Mouse (Mus musculus): ENCODE results near the gene Jmjd8. TPM values are rescaled to one million over a fixed set of nuclear protein-coding genes. Genes with fewer than 3 reads are reported as not detected.

The Jmjd8 gene
- polyA plus RNA-seq, 1 experiment from 2014 or later = 64.3 TPM

GRCm38 (mm10) chr17:25838904-25839303, 10.2 kb downstream of the Jmjd8 start:
- WGBS = 92% methylated on average over 4 of the region's 4 CpGs
- H3K4me3 ChIP-seq = no peak overlapping the region
- no peaks in the 10 kb centered on the region for H3K27me3 ChIP-seq (ENCODE audit: insufficient read depth, poor library complexity, severe bottlenecking)
- H3K36me3 ChIP-seq = peaks cover 75% of the 10 kb centered on the region
- no peak for DNase-seq (ENCODE audit: low spot score)
- no peak overlapping the region for H3K27ac ChIP-seq
- H3K4me1 ChIP-seq (replicated peaks) = peaks cover 74% of the 10 kb centered on the region
- H3K9me3 ChIP-seq = no peaks in the 10 kb centered on the region

GRCm38 (mm10) chr17:25839455-25840235, 11.0 kb downstream of the Jmjd8 start:
- DNase-seq (ENCODE audit: low spot score) = no peak
- Histone ChIP-seq H3K4me1 (replicated peaks) (peaks cover 73% of the 10 kb centered on the region), H3K9me3 (no peaks in the 10 kb centered on the region), H3K4me3 (0 out of 2 replicates have a peak overlapping the region, but pooled peaks have one; percentile 7), H3K27ac (no peak overlapping the region), H3K36me3 (peaks cover 72% of the 10 kb centered on the region), H3K27me3 (ENCODE audit: insufficient read depth, poor library complexity, severe bottlenecking) (no peaks in the 10 kb centered on the region)
- 90% methylated on average over 14 of the region's 14 CpGs for WGBS

GRCm38 (mm10) chr17:25840519-25840918, 11.9 kb downstream of the Jmjd8 start:
- Histone ChIP-seq H3K9me3 (no peaks in the 10 kb centered on the region), H3K4me1 (replicated peaks) (peaks cover 70% of the 10 kb centered on the region), H3K4me3 (no peak overlapping the region), H3K27me3 (ENCODE audit: insufficient read depth, poor library complexity, severe bottlenecking) (no peaks in the 10 kb centered on the region), H3K27ac (no peak overlapping the region), H3K36me3 (peaks cover 71% of the 10 kb centered on the region)
- no peak for DNase-seq (ENCODE audit: low spot score)
- WGBS = 95% methylated on average over 6 of the region's 6 CpGs

GRCm38 (mm10) chr17:25841117-25841880, 12.6 kb downstream of the Jmjd8 start, which contains the start of gene Gm20683:
Gene Gm20683, minus strand, starts transcription at chr17:25841763.
- H3K27me3 ChIP-seq (ENCODE audit: insufficient read depth, poor library complexity, severe bottlenecking) = no peaks in the 10 kb centered on the region
- H3K27ac ChIP-seq = no peak within 1 kb of the TSS
- peaks cover 62% of the 10 kb centered on the region for H3K4me1 ChIP-seq (replicated peaks)
- no peaks in the 10 kb centered on the region for H3K9me3 ChIP-seq
- peak within 1 kb of the TSS; percentile 9; the same call in 1 of the 2 replicates for H3K4me3 ChIP-seq
- peaks cover 71% of the 10 kb centered on the region for H3K36me3 ChIP-seq
- WGBS = 93% methylated on average over 22 of the region's 22 CpGs
- DNase-seq (ENCODE audit: low spot score) = no peak

- H3K27ac ChIP-seq = no peak overlapping the region
- no peaks in the 10 kb centered on the region for H3K27me3 ChIP-seq (ENCODE audit: insufficient read depth, poor library complexity, severe bottlenecking)
- WGBS = 86% methylated on average over 3 of the region's 3 CpGs
- peaks cover 50% of the 10 kb centered on the region for H3K4me1 ChIP-seq (replicated peaks)
- H3K9me3 ChIP-seq = no peaks in the 10 kb centered on the region
- peak overlapping the region; percentile 9; the same call in 1 of the 2 replicates for H3K4me3 ChIP-seq
- peaks cover 84% of the 10 kb centered on the region for H3K36me3 ChIP-seq
- no peak for DNase-seq (ENCODE audit: low spot score)
Observed at GRCm38 (mm10) chr17:25842509-25842908, 13.8 kb downstream of the Jmjd8 start.

GRCm38 (mm10) chr17:25843122-25843521, 14.5 kb downstream of the Jmjd8 start:
- Histone ChIP-seq H3K27ac (no peak overlapping the region), H3K4me3 (peak overlapping the region; percentile 86), H3K9me3 (no peaks in the 10 kb centered on the region), H3K4me1 (replicated peaks) (peaks cover 44% of the 10 kb centered on the region), H3K27me3 (ENCODE audit: insufficient read depth, poor library complexity, severe bottlenecking) (no peaks in the 10 kb centered on the region), H3K36me3 (peaks cover 85% of the 10 kb centered on the region)
- 90% methylated on average over 4 of the region's 4 CpGs for WGBS
- DNase-seq (ENCODE audit: low spot score) = no peak

- peaks cover 85% of the 10 kb centered on the region for H3K36me3 ChIP-seq
- DNase-seq (ENCODE audit: low spot score) = no peak
- 4% methylated on average over 38 of the region's 38 CpGs for WGBS
- H3K27ac ChIP-seq = peak overlapping the region; percentile 95
- no peaks in the 10 kb centered on the region for H3K9me3 ChIP-seq
- H3K4me3 ChIP-seq = peak overlapping the region; percentile 86
- no peaks in the 10 kb centered on the region for H3K27me3 ChIP-seq (ENCODE audit: insufficient read depth, poor library complexity, severe bottlenecking)
- peaks cover 38% of the 10 kb centered on the region for H3K4me1 ChIP-seq (replicated peaks)
Observed at GRCm38 (mm10) chr17:25843636-25844395, 15.1 kb downstream of the Jmjd8 start.

GRCm38 (mm10) chr17:25844396-25844901, 15.8 kb downstream of the Jmjd8 start, which contains the start of gene Rhot2:
Gene Rhot2, minus strand, starts transcription at chr17:25844851.
- peak within 1 kb of the TSS; percentile 86 for H3K4me3 ChIP-seq
- peak within 1 kb of the TSS; percentile 95 for H3K27ac ChIP-seq
- DNase-seq (ENCODE audit: low spot score) = peak; percentile 93
- H3K27me3 ChIP-seq (ENCODE audit: insufficient read depth, poor library complexity, severe bottlenecking) = no peaks in the 10 kb centered on the region
- WGBS = under 1% methylated on average over 21 of the region's 21 CpGs
- no peaks in the 10 kb centered on the region for H3K9me3 ChIP-seq
- peaks cover 31% of the 10 kb centered on the region for H3K4me1 ChIP-seq (replicated peaks)
- peaks cover 85% of the 10 kb centered on the region for H3K36me3 ChIP-seq

- no peak for DNase-seq (ENCODE audit: low spot score)
- Histone ChIP-seq H3K4me1 (replicated peaks) (peaks cover 34% of the 10 kb centered on the region), H3K36me3 (peaks cover 29% of the 10 kb centered on the region), H3K9me3 (no peaks in the 10 kb centered on the region), H3K4me3 (peak overlapping the region; percentile 82), H3K27me3 (ENCODE audit: insufficient read depth, poor library complexity, severe bottlenecking) (no peaks in the 10 kb centered on the region), H3K27ac (peak overlapping the region; percentile 96)
- WGBS = 91% methylated on average over 6 of the region's 6 CpGs
Observed at GRCm38 (mm10) chr17:25860229-25860628, 31.6 kb downstream of the Jmjd8 start.

GRCm38 (mm10) chr17:25860832-25861703, 32.4 kb downstream of the Jmjd8 start, which contains the start of gene Wdr90:
Gene Wdr90, minus strand, starts transcription at chr17:25861501.
- 3% methylated on average over 65 of the region's 65 CpGs for WGBS
- peaks cover 34% of the 10 kb centered on the region for H3K4me1 ChIP-seq (replicated peaks)
- peak; percentile 93 for DNase-seq (ENCODE audit: low spot score)

GRCm38 (mm10) chr17:25861704-25862612, 33.3 kb downstream of the Jmjd8 start:
- H3K4me3 ChIP-seq = peak overlapping the region; percentile 82
- H3K27ac ChIP-seq = peak overlapping the region; percentile 96
- 16% methylated on average over 6 of the region's 6 CpGs for WGBS
- no peaks in the 10 kb centered on the region for H3K27me3 ChIP-seq (ENCODE audit: insufficient read depth, poor library complexity, severe bottlenecking)
- peaks cover 38% of the 10 kb centered on the region for H3K4me1 ChIP-seq (replicated peaks)
- no peak for DNase-seq (ENCODE audit: low spot score)
- peaks cover 16% of the 10 kb centered on the region for H3K36me3 ChIP-seq
- no peaks in the 10 kb centered on the region for H3K9me3 ChIP-seq

More at GRCm38 (mm10) chr17:25860832-25861703, 32.4 kb downstream of the Jmjd8 start, which contains the start of gene Wdr90:
- Histone ChIP-seq H3K36me3 (peaks cover 20% of the 10 kb centered on the region), H3K27ac (peak within 1 kb of the TSS; percentile 96), H3K4me3 (peak within 1 kb of the TSS; percentile 82), H3K27me3 (ENCODE audit: insufficient read depth, poor library complexity, severe bottlenecking) (no peaks in the 10 kb centered on the region), H3K9me3 (no peaks in the 10 kb centered on the region)
